Mouse (Mus musculus) C2C12 (cell line): ENCODE data around the gene Zfyve28.

Experiments
- CTCF ChIP-seq: IDR thresholded peaks from one replicate; pipeline ENCODE4 v1.5.1; 2011; ENCODE audit not compliant: control insufficient read depth, insufficient read depth, insufficient read length
- MAX ChIP-seq: IDR thresholded peaks from one replicate; pipeline ENCODE4 v1.6.1; 2011; ENCODE audit warnings: mild to moderate bottlenecking, control low read depth
- MYOD1 ChIP-seq: IDR thresholded peaks from one replicate; pipeline ENCODE4 v1.6.1; 2011; ENCODE audit warnings: low read depth; ENCODE audit not compliant: control insufficient read depth, insufficient read length

DNA sequence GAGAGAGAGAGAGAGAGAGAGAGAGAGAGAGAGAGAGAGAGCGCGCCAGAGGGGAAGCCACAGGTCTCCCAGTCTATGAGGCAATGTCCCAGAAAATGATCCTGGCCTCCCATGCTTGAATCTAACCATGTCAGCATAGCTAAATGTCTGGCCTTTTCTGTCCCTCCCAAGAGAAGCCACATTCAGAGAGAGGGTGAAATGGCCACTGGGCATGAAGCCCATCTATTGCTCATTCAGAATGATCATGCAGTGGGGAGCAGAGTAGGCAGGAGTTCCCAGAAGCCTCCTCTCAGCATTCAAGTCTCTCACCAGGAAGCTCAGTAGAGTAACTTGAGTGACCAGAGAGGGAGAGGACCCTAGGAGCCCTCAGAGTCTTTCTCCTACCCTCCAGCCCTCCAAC is 6.9 kb upstream of the Zfyve28 start:
- TF ChIP-seq CTCF (no peak), MYOD1 (no peak), MAX (no peak)
